Mouse (Mus musculus): Measurements from ENCODE around the gene Gmfg. TPM values are rescaled to one million over a fixed set of nuclear protein-coding genes. Genes with fewer than 3 reads are reported as not detected.

Gene Gmfg
- 4.7 and 41.3 TPM in 2 replicates for polyA plus RNA-seq (2012; ENCODE audit: insufficient read depth, low replicate concordance)

GRCm38 (mm10) chr7:28436932-28437570 is at the start of gene Gmfg:
Gmfg (plus strand) TSS chr7:28437447.
- no peaks in the 10 kb centered on the region for H3K9me3 ChIP-seq
- peak within 1 kb of the TSS; percentile 95 for H3K4me3 ChIP-seq (replicated peaks)
- no peaks in the 10 kb centered on the region for H3K27me3 ChIP-seq (replicated peaks)
- TF ChIP-seq FLI1 (IDR thresholded peaks at IDR 0.05; ENCODE audit: low read length): no peak
- no peak for TF ChIP-seq GATA1 (IDR thresholded peaks at IDR 0.05; ENCODE audit: borderline replicate concordance, low read length)
- H3K36me3 ChIP-seq (replicated peaks; ENCODE audit: low read length): peaks cover 14% of the 10 kb centered on the region
- peaks cover 85% of the 10 kb centered on the region for H3K4me1 ChIP-seq

DNA sequence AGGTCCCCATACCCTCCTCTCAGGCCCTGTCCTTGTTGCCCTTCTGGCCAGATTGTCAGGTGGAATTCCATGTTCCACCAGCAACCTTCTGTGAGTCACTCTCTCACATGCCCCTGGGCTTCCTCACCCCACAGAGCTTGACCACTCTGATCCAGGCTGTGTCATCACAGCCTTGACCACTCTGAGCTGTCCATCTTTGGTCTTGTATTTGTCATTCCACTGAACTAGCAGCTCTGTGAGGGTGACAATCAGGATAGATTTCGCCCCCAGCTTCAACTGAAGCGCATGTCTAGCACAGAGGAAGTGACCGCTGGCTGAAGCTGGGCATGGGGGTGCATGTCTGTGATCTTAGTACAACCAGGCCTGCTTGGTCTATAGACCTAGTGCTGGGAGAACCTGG is 46.9 kb upstream of the Gmfg start:
- Histone ChIP-seq H3K36me3 (replicated peaks; ENCODE audit: low read length) (peaks cover 58% of the 10 kb centered on the region), H3K27me3 (replicated peaks) (no peaks in the 10 kb centered on the region), H3K4me3 (replicated peaks) (no peak overlapping the region), H3K9me3 (no peaks in the 10 kb centered on the region), H3K4me1 (peaks cover 58% of the 10 kb centered on the region)
- TF ChIP-seq FLI1 (IDR thresholded peaks at IDR 0.05; ENCODE audit: low read length): no peak
- TF ChIP-seq GATA1 (IDR thresholded peaks at IDR 0.05; ENCODE audit: borderline replicate concordance, low read length): no peak

DNA sequence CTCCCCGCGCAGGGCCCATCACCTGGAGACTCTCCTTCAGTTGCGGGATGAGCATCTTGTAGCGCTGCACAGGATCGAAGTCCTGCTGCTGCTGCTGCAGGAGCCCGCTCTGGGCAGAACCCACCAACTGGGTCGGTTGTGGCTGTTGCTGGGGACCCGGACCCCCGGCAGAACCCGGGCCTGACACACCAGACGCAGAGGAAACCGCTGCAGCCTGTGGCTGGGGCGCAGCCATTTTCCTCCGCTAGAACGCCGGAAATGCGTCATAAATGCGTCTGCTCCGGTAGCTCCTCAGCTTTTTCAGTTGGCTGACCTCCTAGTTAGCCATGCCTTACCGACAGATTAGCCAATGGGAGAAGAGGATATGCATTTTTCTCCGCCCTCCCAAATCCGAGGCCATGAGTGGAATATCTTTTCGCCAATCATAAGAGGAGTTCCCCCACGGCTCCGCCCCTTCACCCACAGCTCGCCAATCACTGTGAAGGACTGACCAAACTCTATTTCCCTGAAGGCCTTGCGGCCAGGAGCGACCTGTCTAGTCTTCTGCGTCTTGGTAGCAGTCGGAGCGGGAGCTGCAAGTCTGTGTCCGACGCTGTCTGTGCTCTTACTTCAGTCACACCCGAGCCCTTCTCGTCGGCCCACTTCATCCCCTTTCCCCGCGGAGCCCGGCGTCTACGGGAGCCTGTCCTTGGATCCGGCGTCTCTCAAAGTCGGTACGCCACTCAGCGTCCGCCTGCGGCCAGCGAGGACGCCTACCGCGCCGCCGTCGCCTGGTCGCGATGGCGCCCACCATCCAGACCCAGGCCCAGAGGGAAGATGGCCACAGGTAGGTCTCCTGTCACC is 44.6 kb upstream of the Gmfg start, which contains the start of the genes Med29 and Paf1:
Gene Med29 (minus strand): TSS at position 280 of the 843 bp plus-strand sequence.
Gene Paf1 (plus strand): TSS at position 523 of the 843 bp plus-strand sequence.
- no peak for TF ChIP-seq GATA1 (IDR thresholded peaks at IDR 0.05; ENCODE audit: borderline replicate concordance, low read length)
- TF ChIP-seq FLI1 (IDR thresholded peaks at IDR 0.05; ENCODE audit: low read length): peak; percentile 46; the same call in 1 of the 2 replicates
- H3K4me1 ChIP-seq: peaks cover 41% of the 10 kb centered on the region
- H3K9me3 ChIP-seq: no peaks in the 10 kb centered on the region
- no peaks in the 10 kb centered on the region for H3K27me3 ChIP-seq (replicated peaks)
- peaks cover 64% of the 10 kb centered on the region for H3K36me3 ChIP-seq (replicated peaks; ENCODE audit: low read length)
- H3K4me3 ChIP-seq (replicated peaks): peak within 1 kb of the TSS; percentile 93

DNA sequence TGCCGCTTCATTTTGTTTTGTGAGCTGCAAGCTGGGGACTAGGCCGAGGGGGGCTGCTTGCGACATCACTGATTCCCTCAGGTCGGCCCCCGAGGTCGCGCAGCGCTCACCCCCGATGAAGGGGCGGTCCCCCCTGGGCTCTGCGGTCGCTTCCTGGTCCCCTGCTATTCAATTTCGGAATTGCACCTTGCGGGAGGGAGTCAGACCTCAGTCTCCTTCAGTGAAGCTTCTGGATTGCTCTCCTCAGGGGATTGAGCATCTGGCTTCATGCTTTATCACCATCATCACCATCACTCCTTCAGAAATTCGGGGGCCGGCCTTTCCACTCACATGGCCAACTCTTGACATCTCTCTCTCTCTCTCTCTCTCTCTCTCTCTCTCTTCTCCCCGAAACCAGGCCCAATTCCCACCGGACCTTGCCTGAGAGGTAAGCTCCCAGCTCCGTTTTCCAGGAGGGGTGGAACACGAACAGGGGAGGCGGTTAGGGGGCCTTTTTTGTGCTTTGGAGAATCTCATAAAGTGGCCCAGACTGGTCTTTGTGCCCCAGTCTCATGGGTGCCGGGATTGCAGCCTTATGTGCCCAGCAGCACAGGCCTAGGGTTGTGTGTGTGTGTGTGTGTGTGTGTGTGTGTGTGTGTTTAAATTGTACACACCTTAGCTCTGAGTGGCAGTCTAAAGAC is 43.8 kb upstream of the Gmfg start:
- Histone ChIP-seq H3K27me3 (replicated peaks) (no peaks in the 10 kb centered on the region), H3K4me1 (peaks cover 35% of the 10 kb centered on the region), H3K36me3 (replicated peaks; ENCODE audit: low read length) (peaks cover 65% of the 10 kb centered on the region), H3K4me3 (replicated peaks) (peak overlapping the region; percentile 93), H3K9me3 (no peaks in the 10 kb centered on the region)
- no peak for TF ChIP-seq GATA1 (IDR thresholded peaks at IDR 0.05; ENCODE audit: borderline replicate concordance, low read length)
- no peak for TF ChIP-seq FLI1 (IDR thresholded peaks at IDR 0.05; ENCODE audit: low read length)

- TF ChIP-seq FLI1 (IDR thresholded peaks at IDR 0.05; ENCODE audit: low read length) (no peak), GATA1 (IDR thresholded peaks at IDR 0.05; ENCODE audit: borderline replicate concordance, low read length) (no peak)
- Histone ChIP-seq H3K4me1 (peaks cover 33% of the 10 kb centered on the region), H3K4me3 (replicated peaks) (no peak overlapping the region), H3K36me3 (replicated peaks; ENCODE audit: low read length) (peaks cover 67% of the 10 kb centered on the region), H3K9me3 (no peaks in the 10 kb centered on the region), H3K27me3 (replicated peaks) (no peaks in the 10 kb centered on the region)
Measured at GRCm38 (mm10) chr7:28395425-28395824, 41.8 kb upstream of the Gmfg start.

DNA sequence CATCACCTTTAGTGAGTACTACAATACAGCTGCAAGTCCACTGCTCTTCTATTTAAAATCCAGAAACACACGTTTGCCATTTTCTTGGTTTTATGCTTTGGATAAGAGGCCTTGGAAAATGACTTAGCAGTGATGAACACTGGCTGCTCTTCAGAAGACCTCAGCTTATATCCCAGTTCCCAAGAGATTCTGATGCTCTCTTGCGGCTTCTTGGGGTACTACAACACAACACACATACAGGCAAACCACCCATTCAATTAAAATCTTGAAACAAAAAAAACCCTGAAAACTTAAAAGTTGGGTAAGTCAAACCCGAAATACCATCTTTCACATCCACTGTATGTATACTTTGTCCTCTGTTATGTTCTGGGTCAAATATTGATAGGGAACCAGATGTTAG is 39.2 kb upstream of the Gmfg start:
- Histone ChIP-seq H3K27me3 (replicated peaks) (no peaks in the 10 kb centered on the region), H3K4me3 (replicated peaks) (no peak overlapping the region), H3K36me3 (replicated peaks; ENCODE audit: low read length) (peaks cover 86% of the 10 kb centered on the region), H3K4me1 (peaks cover 25% of the 10 kb centered on the region), H3K9me3 (no peaks in the 10 kb centered on the region)
- TF ChIP-seq FLI1 (IDR thresholded peaks at IDR 0.05; ENCODE audit: low read length): no peak
- TF ChIP-seq GATA1 (IDR thresholded peaks at IDR 0.05; ENCODE audit: borderline replicate concordance, low read length): no peak

GRCm38 (mm10) chr7:28398696-28399340 is 38.4 kb upstream of the Gmfg start:
- Histone ChIP-seq H3K27me3 (replicated peaks) (no peaks in the 10 kb centered on the region), H3K36me3 (replicated peaks; ENCODE audit: low read length) (peaks cover 94% of the 10 kb centered on the region), H3K4me3 (replicated peaks) (no peak overlapping the region), H3K9me3 (no peaks in the 10 kb centered on the region), H3K4me1 (peaks cover 17% of the 10 kb centered on the region)
- no peak for TF ChIP-seq GATA1 (IDR thresholded peaks at IDR 0.05; ENCODE audit: borderline replicate concordance, low read length)
- TF ChIP-seq FLI1 (IDR thresholded peaks at IDR 0.05; ENCODE audit: low read length): no peak

DNA sequence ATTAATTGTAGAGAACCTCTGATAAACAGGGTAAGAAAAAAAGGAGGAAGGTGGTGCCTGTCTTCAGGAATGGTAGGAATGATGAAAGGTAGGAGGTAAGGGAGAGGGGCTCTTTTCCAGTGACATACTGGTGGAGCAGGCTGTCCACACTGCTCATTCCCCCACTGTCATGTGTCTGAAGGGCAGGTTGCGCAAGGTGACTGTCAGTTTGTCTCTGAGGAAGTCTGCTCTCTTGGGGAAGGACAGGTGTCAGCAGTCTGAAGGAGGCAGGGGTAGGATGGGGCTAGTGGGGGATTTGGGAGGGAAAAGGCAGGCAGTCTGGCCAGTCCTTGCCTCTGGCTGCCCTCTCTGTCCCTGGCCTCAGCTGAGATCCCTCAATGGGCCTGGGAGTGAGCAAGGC is 36.2 kb upstream of the Gmfg start:
- H3K27me3 ChIP-seq (replicated peaks): no peaks in the 10 kb centered on the region
- no peaks in the 10 kb centered on the region for H3K9me3 ChIP-seq
- H3K36me3 ChIP-seq (replicated peaks; ENCODE audit: low read length): peaks cover 99% of the 10 kb centered on the region
- H3K4me1 ChIP-seq: peaks cover 14% of the 10 kb centered on the region
- TF ChIP-seq FLI1 (IDR thresholded peaks at IDR 0.05; ENCODE audit: low read length) (no peak), GATA1 (IDR thresholded peaks at IDR 0.05; ENCODE audit: borderline replicate concordance, low read length) (no peak)
- no peak overlapping the region for H3K4me3 ChIP-seq (replicated peaks)

DNA sequence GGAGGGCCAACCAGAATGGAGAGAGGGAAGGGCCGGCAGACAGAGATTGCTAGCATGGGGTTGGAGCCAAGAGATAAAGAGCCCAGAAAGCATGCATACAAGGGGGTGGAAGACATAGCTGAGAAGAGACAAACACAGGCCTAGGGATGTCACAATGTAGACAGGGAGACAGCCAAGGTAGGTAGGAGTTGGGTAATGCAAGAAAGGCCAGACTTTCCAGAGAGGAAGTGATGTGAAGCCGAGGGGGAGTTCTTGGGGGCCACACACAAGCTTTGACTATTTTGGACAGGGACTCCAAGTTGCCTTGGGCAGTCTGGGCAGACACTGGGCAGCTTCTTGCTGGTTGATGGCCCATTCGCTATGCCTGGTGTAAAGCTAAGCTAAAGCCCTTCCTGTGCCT is 35.3 kb upstream of the Gmfg start:
- no peaks in the 10 kb centered on the region for H3K9me3 ChIP-seq
- TF ChIP-seq GATA1 (IDR thresholded peaks at IDR 0.05; ENCODE audit: borderline replicate concordance, low read length) (no peak), FLI1 (IDR thresholded peaks at IDR 0.05; ENCODE audit: low read length) (no peak)
- no peak overlapping the region for H3K4me3 ChIP-seq (replicated peaks)
- no peaks in the 10 kb centered on the region for H3K27me3 ChIP-seq (replicated peaks)
- peaks cover 14% of the 10 kb centered on the region for H3K4me1 ChIP-seq
- peaks cover 99% of the 10 kb centered on the region for H3K36me3 ChIP-seq (replicated peaks; ENCODE audit: low read length)
